Comparison of ENCODE assay signal across 22 mouse cellular contexts in the genomic region with DNA sequence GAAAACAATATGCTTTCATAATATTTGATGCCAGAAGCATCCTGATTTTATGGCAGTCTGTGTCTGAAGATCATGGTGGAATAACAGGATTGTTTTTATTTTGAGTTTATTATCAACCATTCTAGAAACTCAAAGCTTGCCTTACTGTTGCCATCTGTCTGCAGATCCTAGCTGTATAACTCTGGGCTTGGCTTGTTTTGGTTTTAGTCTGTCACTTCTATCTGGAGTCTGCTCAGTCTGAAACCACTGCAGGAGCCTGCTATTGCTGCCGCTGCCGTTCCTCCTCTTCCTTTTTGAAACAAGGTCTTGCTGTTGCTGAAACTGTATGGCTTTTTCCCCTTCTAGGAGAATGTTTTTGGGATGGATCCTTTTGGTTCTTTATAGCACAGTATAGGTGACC. TPM values are rescaled to one million over a fixed set of nuclear protein-coding genes. Genes with fewer than 3 reads are reported as not detected.
DNase-seq lines count a peak whose midpoint lies in the region; ATAC-seq and TF ChIP-seq lines count a peak whose summit lies in the region.
"Had no signal": no experiment of that assay in that cellular context is flagged by ENCODE, and none has a peak within 500 bp of the region (broad histone marks: within the 10 kb centered on the region; RNA-seq: fewer than 3 reads in every experiment).

No protein-coding gene starts in this region.

- peak overlapping the region; percentile 44; the same call in 1 of the 2 replicates for H3K27ac ChIP-seq in gastrocnemius, adult 2 months
- peak overlapping the region; percentile 54; the same call in 1 of the 2 replicates for H3K27ac ChIP-seq in hindbrain, postnatal 0 days
- H3K27ac ChIP-seq in intestine, embryonic 16.5 days (ENCODE audit: low read length), result no peak overlapping the region
- H3K27ac ChIP-seq: embryonic facial prominence, embryonic 10.5 days; heart, embryonic 15.5 days; intestine, embryonic 15.5 days; liver, embryonic 13.5 days; stomach, embryonic 15.5 days had no signal

- no peak for DNase-seq in gastrocnemius, adult 2 months
- no peak for DNase-seq in gastrocnemius, postnatal 36 days
- peak; percentile 31 for DNase-seq in right cerebral cortex, adult 18-20 months
- no peak for DNase-seq in right cerebral cortex, postnatal 14 days
- no peak for DNase-seq in hindbrain, postnatal 0 days (ENCODE audit: low spot score)
- no peak for DNase-seq in thymus, postnatal 25 days
- DNase-seq in heart, postnatal 36 days, result no peak
- DNase-seq: cerebellum, adult 11-12 months; cerebellum, postnatal 36 days; heart, adult 18-20 months; kidney, postnatal 14 days; liver, embryonic 13.5 days; lung, postnatal 14 days; spleen, adult 18-20 months; thymus, postnatal 14 days had no signal

- H3K36me3 ChIP-seq in hindbrain, postnatal 0 days (ENCODE audit: insufficient read depth, low read length), result no peaks in the 10 kb centered on the region
- H3K36me3 ChIP-seq in intestine, embryonic 16.5 days (ENCODE audit: control insufficient read depth, insufficient read depth, low read length), result no peaks in the 10 kb centered on the region
- H3K36me3 ChIP-seq: heart, embryonic 15.5 days; intestine, embryonic 15.5 days; liver, embryonic 13.5 days; stomach, embryonic 15.5 days had no signal

- TF ChIP-seq CTCF in gastrocnemius, adult 2 months (IDR thresholded peaks at IDR 0.05), result no peak
- no peak for TF ChIP-seq CTCF in hindbrain, postnatal 0 days (IDR thresholded peaks at IDR 0.05; ENCODE audit: low read depth)

- ATAC-seq in hindbrain, postnatal 0 days, result no peak
- no peak for ATAC-seq in intestine, embryonic 16.5 days
- ATAC-seq: intestine, embryonic 15.5 days; Patski had no signal

- no peak overlapping the region for H3K4me3 ChIP-seq in gastrocnemius, adult 2 months
- no peak overlapping the region for H3K4me3 ChIP-seq in hindbrain, postnatal 0 days (ENCODE audit: low read length)
- H3K4me3 ChIP-seq in intestine, embryonic 16.5 days (ENCODE audit: low read length), result no peak overlapping the region
- H3K4me3 ChIP-seq: embryonic facial prominence, embryonic 10.5 days; erythroblast, embryonic 14.5 days; heart, embryonic 15.5 days; intestine, embryonic 15.5 days; liver, embryonic 13.5 days; stomach, embryonic 15.5 days had no signal

- intact Hi-C loops in gastrocnemius, adult 2 months (cut with DNase I), result no loop called here
- intact Hi-C loops in gastrocnemius, postnatal 36 days (cut with DNase I), result no loop called here
- intact Hi-C loops in heart, postnatal 36 days (cut with DNase I), result no loop called here

- no peaks in the 10 kb centered on the region for H3K27me3 ChIP-seq in hindbrain, postnatal 0 days (ENCODE audit: insufficient read depth, low read length)
- no peaks in the 10 kb centered on the region for H3K27me3 ChIP-seq in intestine, embryonic 16.5 days (replicated peaks; ENCODE audit: control insufficient read depth, insufficient read depth, low read length)
- H3K27me3 ChIP-seq: heart, embryonic 15.5 days; intestine, embryonic 15.5 days; liver, embryonic 13.5 days; Patski; stomach, embryonic 15.5 days had no signal

- no peak overlapping the region for H3K4me2 ChIP-seq in hindbrain, postnatal 0 days (ENCODE audit: low read depth, low read length)
- H3K4me2 ChIP-seq in intestine, embryonic 16.5 days (ENCODE audit: low read depth, low read length), result no peak overlapping the region
- H3K4me2 ChIP-seq: heart, embryonic 15.5 days; intestine, embryonic 15.5 days; liver, embryonic 13.5 days; stomach, embryonic 15.5 days had no signal

- H3K9me3 ChIP-seq in hindbrain, postnatal 0 days (ENCODE audit: low read length), result no peaks in the 10 kb centered on the region
- no peaks in the 10 kb centered on the region for H3K9me3 ChIP-seq in intestine, embryonic 16.5 days (ENCODE audit: control insufficient read depth, low read length)
- H3K9me3 ChIP-seq: embryonic facial prominence, embryonic 10.5 days; heart, embryonic 15.5 days; intestine, embryonic 15.5 days; liver, embryonic 13.5 days; stomach, embryonic 15.5 days had no signal

- H3K4me1 ChIP-seq in hindbrain, postnatal 0 days (ENCODE audit: insufficient read depth, low read length), result 0 out of 2 replicates have a peak, but pooled peaks cover 3% of the 10 kb centered on the region
- H3K4me1 ChIP-seq in intestine, embryonic 16.5 days (ENCODE audit: control insufficient read depth, insufficient read depth, low read length), result no peaks in the 10 kb centered on the region

- 27% methylated on average over 2 of the region's 2 CpGs for WGBS in hindbrain, postnatal 0 days
- 60% methylated on average over 2 of the region's 2 CpGs for WGBS in intestine, embryonic 16.5 days

- no peak overlapping the region for H3K9ac ChIP-seq in hindbrain, postnatal 0 days (replicated peaks; ENCODE audit: low read length)
- no peak overlapping the region for H3K9ac ChIP-seq in intestine, embryonic 16.5 days (ENCODE audit: low read depth, low read length)
- H3K9ac ChIP-seq: heart, embryonic 15.5 days; intestine, embryonic 15.5 days; liver, embryonic 13.5 days; stomach, embryonic 15.5 days had no signal

RNA-seq across cellular contexts. Expression of gene Kat6b, which starts 52.8 kb away (rescaled TPM):
- total RNA-seq in gastrocnemius, adult 2 months (2021), result 10 to 100 TPM; 22.2 to 26.0 TPM
- total RNA-seq in gastrocnemius, postnatal 36 days (2021), result 10 to 100 TPM; 17.6 to 22.7 TPM
- 20.8 and 33.0 TPM in 2 replicates for total RNA-seq in hindbrain, postnatal 0 days (2014; rRNA removed)
- polyA plus RNA-seq in hindbrain, postnatal 0 days (2015; fragmentation: Nextera tagmentation; extraction: Ambion mirVana), result 13.7 and 15.2 TPM in 2 replicates
- polyA plus RNA-seq in intestine, embryonic 16.5 days (2015; fragmentation: Nextera tagmentation; extraction: Ambion mirVana), result 7.1 and 8.0 TPM in 2 replicates
- 10 to 100 TPM; 29.9 to 31.7 TPM for total RNA-seq in heart, postnatal 36 days (2021)
